In the genomic region with DNA sequence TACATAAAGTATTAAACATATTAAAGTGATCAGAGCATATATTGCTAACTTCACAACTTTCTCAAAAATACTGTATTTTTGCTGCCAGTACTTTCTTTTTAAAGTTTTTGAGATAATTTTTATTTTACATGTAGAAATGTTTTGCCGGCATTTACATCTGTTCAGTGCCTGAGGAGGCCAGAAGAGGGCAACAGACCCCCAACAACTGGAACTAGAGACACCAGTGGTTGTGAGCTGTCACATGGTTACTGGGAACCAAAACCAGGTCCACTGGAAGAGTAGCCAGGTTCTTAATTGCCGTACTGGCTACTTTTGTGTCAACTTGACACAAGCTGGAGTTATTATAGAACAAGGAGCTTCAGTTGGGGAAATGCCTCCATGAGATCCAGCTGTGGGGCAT, we compare ENCODE assay signal across 18 mouse cellular contexts. TPM values are rescaled to one million over a fixed set of nuclear protein-coding genes. Genes with fewer than 3 reads are reported as not detected.
DNase-seq lines count a peak whose midpoint lies in the region; ATAC-seq and TF ChIP-seq lines count a peak whose summit lies in the region.
"Had no signal": no experiment of that assay in that cellular context is flagged by ENCODE, and none has a peak within 500 bp of the region (broad histone marks: within the 10 kb centered on the region; RNA-seq: fewer than 3 reads in every experiment).

No protein-coding gene starts in this region.

- TF ChIP-seq EP300 in MEL (IDR thresholded peaks at IDR 0.05; ENCODE audit: low read depth in 1 of 2, low read length in 2 of 2), result no peak

- WGBS in kidney, adult 2 months, result 82% methylated on average over 2 of the region's 2 CpGs
- WGBS in kidney, embryonic 14.5 days, result 76% methylated on average over 2 of the region's 2 CpGs
- WGBS in thymus, adult 2 months, result 87% methylated on average over 2 of the region's 2 CpGs

- no peak overlapping the region for H3K4me2 ChIP-seq in kidney, embryonic 14.5 days (replicated peaks; ENCODE audit: low read depth, low read length)
- H3K4me2 ChIP-seq: kidney, embryonic 15.5 days; midbrain, embryonic 13.5 days; neural tube, embryonic 15.5 days had no signal

- peak; percentile 60 for TF ChIP-seq RAD21 in MEL (IDR thresholded peaks at IDR 0.05; ENCODE audit: low read depth, low read length)

- peaks cover 27% of the 10 kb centered on the region for H3K79me2 ChIP-seq in MEL (ENCODE audit: control insufficient read depth, insufficient read depth, low read length, poor library complexity)

- TF ChIP-seq POLR2A in kidney, adult 2 months (IDR thresholded peaks at IDR 0.05; ENCODE audit: low read depth, low read length), result no peak
- no peak for TF ChIP-seq POLR2A in thymus, adult 2 months (IDR thresholded peaks at IDR 0.05; ENCODE audit: control insufficient read depth, extremely low read depth, insufficient read depth, low read length, poor library complexity)
- no peak for TF ChIP-seq POLR2A in MEL (IDR thresholded peaks at IDR 0.05; ENCODE audit: control insufficient read depth in 1 of 2, insufficient read depth in 1 of 2, low read depth in 1 of 2, low read length in 2 of 2, poor library complexity in 1 of 2)

- no peak for ATAC-seq in kidney, embryonic 14.5 days (ENCODE audit: low FRiP score, low TSS enrichment)
- ATAC-seq: forebrain, embryonic 16.5 days; midbrain, embryonic 13.5 days had no signal

- no peak overlapping the region for H3K27ac ChIP-seq in kidney, adult 2 months (ENCODE audit: insufficient read depth, low read depth, low read length)
- no peak overlapping the region for H3K27ac ChIP-seq in kidney, embryonic 14.5 days (ENCODE audit: low read depth, low read length)
- H3K27ac ChIP-seq in thymus, adult 2 months (ENCODE audit: control insufficient read depth, insufficient read depth, low read length), result no peak overlapping the region
- no peak overlapping the region for H3K27ac ChIP-seq in MEL (ENCODE audit: control insufficient read depth, low read depth, low read length)
- H3K27ac ChIP-seq: hindbrain, embryonic 15.5 days; kidney, embryonic 15.5 days; limb, embryonic 10.5 days; midbrain, embryonic 13.5 days; neural tube, embryonic 15.5 days had no signal

- no peak for DNase-seq in kidney, adult 2 months
- DNase-seq in thymus, adult 2 months, result peak; percentile 19
- DNase-seq in thymus, adult 18-20 months, result no peak
- peak; percentile 69 for DNase-seq in MEL (ENCODE audit: low read depth, low spot score)
- peak; percentile 41 for DNase-seq in naive thymus-derived CD4-positive, alpha-beta T cell, adult 2 months (ENCODE audit: low read depth)
- no peak for DNase-seq in adrenal gland, postnatal 25 days
- no peak for DNase-seq in natural killer cell, adult 2 months (ENCODE audit: low spot score in 2 of 2)
- DNase-seq: adrenal gland, postnatal 14 days; gastrocnemius, postnatal 14 days; lung, postnatal 10 days; right cerebral cortex, postnatal 25 days had no signal

- peaks cover 12% of the 10 kb centered on the region; the same call in 1 of the 2 replicates for H3K4me1 ChIP-seq in kidney, adult 2 months (ENCODE audit: control insufficient read depth, insufficient read depth, low read length)
- peaks cover 8% of the 10 kb centered on the region for H3K4me1 ChIP-seq in kidney, embryonic 14.5 days (ENCODE audit: control insufficient read depth, insufficient read depth, low read length)
- peaks cover 7% of the 10 kb centered on the region for H3K4me1 ChIP-seq in thymus, adult 2 months (replicated peaks; ENCODE audit: control insufficient read depth, insufficient read depth, low read length)
- H3K4me1 ChIP-seq in MEL (ENCODE audit: control insufficient read depth in 1 of 2, insufficient read depth in 2 of 2, low read length in 2 of 2), result peaks cover 0 to 15% of the 10 kb centered on the region in 2 experiments; a peak in 3 of 4 replicates

- no peak overlapping the region for H3K9ac ChIP-seq in kidney, embryonic 14.5 days (ENCODE audit: low read depth, low read length)
- no peak overlapping the region for H3K9ac ChIP-seq in MEL (ENCODE audit: control insufficient read depth, low read depth, low read length, poor library complexity, severe bottlenecking)
- H3K9ac ChIP-seq: hindbrain, embryonic 15.5 days; kidney, embryonic 15.5 days; midbrain, embryonic 13.5 days; neural tube, embryonic 15.5 days had no signal

- TF ChIP-seq CTCF in kidney, adult 2 months (conservative IDR thresholded peaks at IDR 0.05; ENCODE audit: insufficient read depth, insufficient read length, low read depth, low read length), result peak; percentile 30
- TF ChIP-seq CTCF in thymus, adult 2 months (IDR thresholded peaks at IDR 0.05; ENCODE audit: borderline replicate concordance, control insufficient read depth, extremely low read depth, insufficient read depth, low read length, poor library complexity), result no peak
- TF ChIP-seq CTCF in MEL (IDR thresholded peaks at IDR 0.05 in 2 of 3, conservative IDR thresholded peaks at IDR 0.05 in 1 of 3; ENCODE audit: control insufficient read depth in 1 of 3, insufficient read depth in 1 of 3, low read depth in 2 of 3, low read length in 3 of 3, poor library complexity in 1 of 3, severe bottlenecking in 1 of 3), result peak; percentile 28 to 57 (median 55); a peak in 5 of 6 replicates

- no peaks in the 10 kb centered on the region for H3K9me3 ChIP-seq in kidney, embryonic 14.5 days (ENCODE audit: control insufficient read depth, low read length)
- H3K9me3 ChIP-seq in MEL (replicated peaks; ENCODE audit: insufficient read depth, low read length), result no peaks in the 10 kb centered on the region
- H3K9me3 ChIP-seq: hindbrain, embryonic 15.5 days; kidney, embryonic 15.5 days; limb, embryonic 10.5 days; midbrain, embryonic 13.5 days; neural tube, embryonic 15.5 days had no signal

- H3K4me3 ChIP-seq in kidney, adult 2 months (ENCODE audit: insufficient read depth, low read depth, low read length), result no peak overlapping the region
- no peak overlapping the region for H3K4me3 ChIP-seq in kidney, embryonic 14.5 days (ENCODE audit: low read length)
- no peak overlapping the region for H3K4me3 ChIP-seq in thymus, adult 2 months (ENCODE audit: control insufficient read depth, insufficient read depth, low read length)
- no peak overlapping the region for H3K4me3 ChIP-seq in MEL (ENCODE audit: control insufficient read depth in 1 of 2, insufficient read depth in 1 of 2, low read depth in 2 of 2, low read length in 2 of 2)
- H3K4me3 ChIP-seq: hindbrain, embryonic 15.5 days; kidney, embryonic 15.5 days; limb, embryonic 10.5 days; midbrain, embryonic 13.5 days; neural tube, embryonic 15.5 days had no signal

- H3K36me3 ChIP-seq in kidney, adult 2 months (ENCODE audit: control insufficient read depth, insufficient read depth, low read length), result no peaks in the 10 kb centered on the region
- H3K36me3 ChIP-seq in kidney, embryonic 14.5 days (ENCODE audit: control insufficient read depth, insufficient read depth, low read length), result no peaks in the 10 kb centered on the region
- no peaks in the 10 kb centered on the region for H3K36me3 ChIP-seq in thymus, adult 2 months (ENCODE audit: control insufficient read depth, insufficient read depth, low read length)
- H3K36me3 ChIP-seq in MEL (ENCODE audit: control insufficient read depth in 1 of 2, insufficient read depth in 2 of 2, low read length in 2 of 2), result peaks cover 3 to 16% of the 10 kb centered on the region in 2 experiments
- H3K36me3 ChIP-seq: hindbrain, embryonic 15.5 days; neural tube, embryonic 15.5 days had no signal

- H3K27me3 ChIP-seq in kidney, adult 2 months (replicated peaks; ENCODE audit: control insufficient read depth, insufficient read depth, low read length), result no peaks in the 10 kb centered on the region
- H3K27me3 ChIP-seq in kidney, embryonic 14.5 days (ENCODE audit: control insufficient read depth, insufficient read depth, low read length), result no peaks in the 10 kb centered on the region
- no peaks in the 10 kb centered on the region for H3K27me3 ChIP-seq in thymus, adult 2 months (ENCODE audit: control insufficient read depth, insufficient read depth, low read length)
- H3K27me3 ChIP-seq in MEL (ENCODE audit: control insufficient read depth in 1 of 2, insufficient read depth in 2 of 2, low read length in 2 of 2), result no peaks in the 10 kb centered on the region
- H3K27me3 ChIP-seq: hindbrain, embryonic 15.5 days; kidney, embryonic 15.5 days; midbrain, embryonic 13.5 days; neural tube, embryonic 15.5 days had no signal

TF ChIP-seq in MEL, 35 proteins besides CTCF, POLR2A, EP300 and RAD21 (continues in another document):
- TF ChIP-seq SMC3 (IDR thresholded peaks at IDR 0.05; ENCODE audit: low read depth, low read length), result peak; percentile 54

RNA-seq across cellular contexts. Expression of gene Cars, which starts 1.8 kb away (rescaled TPM):
- 8.9 and 9.6 TPM in 2 replicates for polyA plus RNA-seq in kidney, adult 2 months (2012; rRNA removed)
- polyA plus RNA-seq in kidney, embryonic 14.5 days (2014; fragmentation: Nextera tagmentation; extraction: Ambion mirVana), result 47.0 and 64.4 TPM in 2 replicates
- 22.7 and 24.5 TPM in 2 replicates for polyA plus RNA-seq in thymus, adult 2 months (2012; rRNA removed)
- 40.8 and 62.2 TPM in 2 replicates for total RNA-seq in MEL (2012; rRNA removed)
- polyA plus RNA-seq in MEL (2012; ENCODE audit: insufficient read depth in 1 of 2, insufficient read length in 2 of 2, low read depth in 1 of 2, low replicate concordance in 2 of 2, missing spikeins in 1 of 2), result 10 to 100 TPM in 1 of 2 experiments, not detected in 1; 73.5 TPM
- total RNA-seq in adrenal gland, postnatal 25 days (2021), result 47.3 and 74.9 TPM in 2 replicates

RNA-seq across cellular contexts. Expression of gene Tnfrsf26, which starts 26.8 kb away (rescaled TPM):
- polyA plus RNA-seq in kidney, adult 2 months (2012; rRNA removed), result 0.91 and 1.4 TPM in 2 replicates
- polyA plus RNA-seq in kidney, embryonic 14.5 days (2014; fragmentation: Nextera tagmentation; extraction: Ambion mirVana), result 0.37 and 0.69 TPM in 2 replicates
- polyA plus RNA-seq in thymus, adult 2 months (2012; rRNA removed), result 6.4 and 7.4 TPM in 2 replicates
- total RNA-seq in MEL (2012; rRNA removed), result 0.42 and 0.52 TPM in 2 replicates
- under 1 TPM in 1 of 2 experiments, not detected in 1; 0.50 TPM for polyA plus RNA-seq in MEL (2012; ENCODE audit: insufficient read depth in 1 of 2, insufficient read length in 2 of 2, low read depth in 1 of 2, low replicate concordance in 2 of 2, missing spikeins in 1 of 2)
- 1.0 and 1.4 TPM in 2 replicates for total RNA-seq in adrenal gland, postnatal 25 days (2021)
- polyA plus RNA-seq: forebrain, embryonic 16.5 days had no signal

RNA-seq across cellular contexts. Expression of gene Tnfrsf22, which starts 47.8 kb away (rescaled TPM):
- polyA plus RNA-seq in kidney, adult 2 months (2012; rRNA removed), result 5.4 and 5.6 TPM in 2 replicates
- polyA plus RNA-seq in kidney, embryonic 14.5 days (2014; fragmentation: Nextera tagmentation; extraction: Ambion mirVana), result 15.1 and 15.7 TPM in 2 replicates
- 4.8 and 4.9 TPM in 2 replicates for polyA plus RNA-seq in thymus, adult 2 months (2012; rRNA removed)
- 0.10 and 0.23 TPM in 2 replicates for total RNA-seq in MEL (2012; rRNA removed)
- polyA plus RNA-seq in MEL (2012; ENCODE audit: insufficient read depth in 1 of 2, insufficient read length in 2 of 2, low read depth in 1 of 2, low replicate concordance in 2 of 2, missing spikeins in 1 of 2), result 1 to 10 TPM in 1 of 2 experiments, not detected in 1; 1.1 TPM
- 4.4 and 6.5 TPM in 2 replicates for total RNA-seq in adrenal gland, postnatal 25 days (2021)

RNA-seq across cellular contexts. Expression of gene Nap1l4, which starts 52.8 kb away (rescaled TPM):
- 60.2 and 68.7 TPM in 2 replicates for polyA plus RNA-seq in kidney, adult 2 months (2012; rRNA removed)
- polyA plus RNA-seq in kidney, embryonic 14.5 days (2014; fragmentation: Nextera tagmentation; extraction: Ambion mirVana), result 138 and 158 TPM in 2 replicates
- 107 and 120 TPM in 2 replicates for polyA plus RNA-seq in thymus, adult 2 months (2012; rRNA removed)
- total RNA-seq in MEL (2012; rRNA removed), result 136 and 165 TPM in 2 replicates
- polyA plus RNA-seq in MEL (2012; ENCODE audit: insufficient read depth in 1 of 2, insufficient read length in 2 of 2, low read depth in 1 of 2, low replicate concordance in 2 of 2, missing spikeins in 1 of 2), result 100 to 1,000 TPM in 1 of 2 experiments, not detected in 1; 186 TPM
- 117 and 135 TPM in 2 replicates for total RNA-seq in adrenal gland, postnatal 25 days (2021)

Comparison
In these comparisons a context has a peak if more than half of its experiments do, and no peak if none do; other contexts are left out.
1. DNase-seq: peak in thymus, adult 2 months (single experiment), MEL (single experiment) and naive thymus-derived CD4-positive, alpha-beta T cell, adult 2 months (single experiment); none in kidney, adult 2 months (single experiment), thymus, adult 18-20 months (0 of 2), adrenal gland, postnatal 25 days (single experiment) and natural killer cell, adult 2 months (0 of 2).